Mouse (Mus musculus): ENCODE results near the gene Arid2. TPM values are rescaled to one million over a fixed set of nuclear protein-coding genes. Genes with fewer than 3 reads are reported as not detected.
A peak's percentile ranks its signal among the peaks of the same experiment; 100 is the strongest.

Arid2 gene
- total RNA-seq, 2 experiments from 2014 or later: 35.3 to 36.0 TPM

DNA sequence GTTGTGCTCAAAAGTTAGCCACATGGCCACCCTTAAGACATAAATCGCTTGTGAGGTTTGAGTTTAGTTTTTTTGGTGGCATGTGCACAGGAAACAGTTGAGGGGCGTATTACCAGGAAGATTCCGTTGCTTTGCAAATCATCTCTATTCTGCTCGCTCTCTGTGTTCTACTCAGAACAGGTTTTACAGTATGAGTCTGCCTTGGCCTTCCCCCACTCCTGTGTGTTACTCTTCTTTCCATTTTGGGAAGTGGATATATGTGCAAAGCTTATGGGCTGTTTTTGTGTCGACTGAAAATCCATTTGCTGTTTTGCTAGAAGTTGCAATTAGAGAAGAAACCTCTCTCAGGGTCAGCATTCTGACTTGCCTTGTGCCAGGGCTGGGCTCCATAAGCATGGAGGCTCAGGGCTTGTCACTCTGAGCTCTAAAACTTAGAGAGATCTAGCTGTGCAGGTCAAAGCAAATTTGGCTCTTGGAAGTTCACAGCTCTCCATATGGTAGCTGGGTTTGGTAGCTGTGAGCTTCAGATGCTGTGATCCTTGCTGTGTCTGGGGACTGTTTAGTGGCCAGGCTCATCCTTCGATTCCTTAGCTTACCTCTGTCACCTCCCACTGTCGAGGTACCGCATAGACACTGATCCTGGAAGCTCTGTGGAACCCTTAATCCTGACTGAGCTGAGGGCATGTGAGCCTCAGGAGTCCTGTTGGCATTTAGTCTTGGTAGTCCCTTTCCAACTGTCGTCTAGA lies 45.3 kb downstream of the Arid2 start:
- intact Hi-C loops (cut with DNase I): no loop called here
- DNase-seq (ENCODE audit: low spot score in 2 of 2): peak in 1 of 2 experiments; percentile 57

DNA sequence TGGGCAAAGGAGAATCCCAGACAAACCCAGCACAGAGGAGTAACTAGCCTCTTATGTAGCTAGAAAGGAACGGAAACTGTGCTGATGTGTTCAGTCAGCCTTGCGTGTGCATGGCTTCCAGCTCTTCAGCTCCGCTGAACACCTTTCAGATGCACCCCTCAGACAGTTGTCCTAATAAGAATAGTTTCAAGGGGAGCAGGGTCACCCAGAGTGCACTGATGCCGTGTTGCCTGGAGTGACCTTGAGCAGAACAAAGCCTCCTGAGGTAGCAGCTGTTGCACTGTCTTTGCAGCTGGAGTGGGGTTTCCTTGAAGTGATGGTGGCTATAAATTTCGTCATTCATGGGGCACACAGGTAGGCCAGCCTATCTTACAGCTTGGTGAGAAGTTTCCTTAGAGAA lies 46.0 kb downstream of the Arid2 start:
- intact Hi-C loops (cut with DNase I): no loop called here
- no peak for DNase-seq (ENCODE audit: low spot score in 2 of 2)

GRCm38 (mm10) chr15:96340924-96341323 lies 53.6 kb downstream of the Arid2 start:
- no peak for DNase-seq (ENCODE audit: low spot score in 2 of 2)
- intact Hi-C loops (cut with DNase I): no loop called here

- intact Hi-C loops (cut with DNase I): no loop called here
- DNase-seq (ENCODE audit: low spot score in 2 of 2): no peak
These were observed 54.8 kb downstream of the Arid2 start for GRCm38 (mm10) chr15:96342097-96342496.

GRCm38 (mm10) chr15:96342871-96343270 lies 55.6 kb downstream of the Arid2 start:
- intact Hi-C loops (cut with DNase I): no loop called here
- DNase-seq (ENCODE audit: low spot score in 2 of 2): no peak

DNA sequence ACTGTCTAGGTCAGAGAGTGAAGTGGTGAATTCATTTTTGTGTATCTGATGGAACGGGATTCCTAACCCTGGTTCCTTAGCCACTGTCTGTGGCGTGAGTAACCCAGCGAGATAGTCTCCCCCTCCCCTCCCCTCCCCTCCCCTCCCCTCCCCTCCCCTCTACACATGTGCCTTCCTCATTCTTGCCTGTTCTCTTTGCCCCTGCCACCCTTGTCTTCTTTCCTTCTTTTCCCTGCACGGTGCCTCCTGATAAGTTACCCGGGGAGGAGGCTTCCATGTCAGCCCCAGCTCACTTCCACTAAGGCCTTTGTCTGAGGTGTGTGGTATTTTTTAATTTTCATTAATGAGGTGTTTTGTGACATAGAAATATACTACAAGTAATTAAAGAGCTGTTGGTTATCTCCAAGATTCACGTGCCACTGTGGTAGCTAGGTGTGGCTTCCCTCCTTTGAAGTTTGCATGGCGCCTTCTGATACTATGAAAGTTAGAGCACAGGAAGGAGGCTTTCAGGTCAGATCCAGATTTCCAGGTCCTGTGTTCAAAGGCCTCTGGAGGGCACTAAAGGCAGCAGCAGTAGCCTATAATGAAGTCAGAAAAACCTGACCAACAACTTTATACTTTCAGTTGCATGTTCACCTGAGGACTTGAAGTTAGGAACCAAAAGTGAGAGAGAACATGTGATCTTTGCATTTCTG lies 57.4 kb downstream of the Arid2 start:
- intact Hi-C loops (cut with DNase I): no loop called here

GRCm38 (mm10) chr15:96345312-96345849 lies 58.1 kb downstream of the Arid2 start:
- DNase-seq (ENCODE audit: low spot score in 2 of 2): no peak
- intact Hi-C loops (cut with DNase I): no loop called here

More for the DNA sequence above, 57.4 kb downstream of the Arid2 start:
- DNase-seq (ENCODE audit: low spot score in 2 of 2): no peak

DNA sequence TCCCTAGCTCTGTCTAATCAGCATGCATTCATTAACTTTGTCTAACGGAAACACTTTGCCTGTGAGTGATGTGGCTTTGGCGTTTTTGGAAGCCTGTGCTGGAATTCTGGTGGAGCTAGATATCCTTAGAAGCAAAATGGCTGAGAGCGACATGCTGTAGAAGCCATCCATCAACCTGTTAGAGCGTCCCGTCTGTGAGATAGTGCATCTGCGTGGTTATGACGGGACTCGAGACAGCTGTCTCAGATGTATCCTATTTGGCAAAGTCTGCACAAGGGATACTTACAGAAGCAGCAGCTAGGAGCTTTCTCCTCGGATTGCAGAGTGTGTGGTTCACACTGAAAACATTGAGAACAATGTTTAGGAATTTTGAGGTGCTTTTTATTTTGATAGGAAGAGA lies 64.1 kb downstream of the Arid2 start:
- intact Hi-C loops (cut with DNase I): no loop called here
- DNase-seq (ENCODE audit: low spot score in 2 of 2): no peak

DNA sequence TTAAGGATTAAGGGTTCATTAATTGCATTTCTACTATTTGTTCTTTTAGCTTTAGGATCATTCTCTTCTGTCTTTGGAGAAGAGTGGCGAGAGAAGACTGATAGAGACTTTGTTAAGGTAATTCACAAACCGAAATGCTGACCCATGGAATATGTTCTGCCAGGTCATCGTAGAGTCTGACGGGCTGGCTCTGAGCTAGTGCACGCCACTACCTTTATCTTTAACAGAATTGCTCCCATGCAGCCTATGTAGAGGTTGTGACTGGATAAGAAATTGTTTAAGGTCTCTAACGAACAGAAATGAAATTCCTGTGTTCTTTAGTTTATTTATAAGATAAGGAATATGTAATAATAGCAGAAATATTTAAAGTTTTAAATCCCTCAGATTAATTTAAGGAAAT lies 71.6 kb downstream of the Arid2 start:
- no peak for DNase-seq (ENCODE audit: low spot score in 2 of 2)
- intact Hi-C loops (cut with DNase I): no loop called here

- DNase-seq (ENCODE audit: low spot score in 2 of 2): no peak
- intact Hi-C loops (cut with DNase I): no loop called here
These were observed 73.3 kb downstream of the Arid2 start for GRCm38 (mm10) chr15:96360614-96361013.

DNA sequence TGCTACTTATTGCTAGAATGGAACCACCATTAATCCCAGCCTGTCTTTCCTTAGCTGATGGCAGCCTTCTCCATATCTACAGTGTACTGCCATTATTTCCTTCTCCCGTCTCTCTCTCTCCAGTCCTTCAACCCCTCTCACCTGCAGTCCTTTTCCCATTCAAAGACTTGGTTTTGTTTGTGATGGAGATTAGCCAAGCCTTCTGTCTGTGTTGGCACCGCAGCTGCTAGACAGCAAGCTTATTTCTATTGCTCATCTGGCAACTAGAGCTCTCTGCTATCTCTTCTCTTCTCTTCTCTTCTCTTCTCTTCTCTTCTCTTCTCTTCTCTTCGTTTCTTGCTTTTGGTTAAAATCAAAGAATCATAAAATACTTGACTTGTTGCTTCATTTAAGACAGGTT lies 78.0 kb downstream of the Arid2 start:
- intact Hi-C loops (cut with DNase I): no loop called here
- no peak for DNase-seq (ENCODE audit: low spot score in 2 of 2)

DNA sequence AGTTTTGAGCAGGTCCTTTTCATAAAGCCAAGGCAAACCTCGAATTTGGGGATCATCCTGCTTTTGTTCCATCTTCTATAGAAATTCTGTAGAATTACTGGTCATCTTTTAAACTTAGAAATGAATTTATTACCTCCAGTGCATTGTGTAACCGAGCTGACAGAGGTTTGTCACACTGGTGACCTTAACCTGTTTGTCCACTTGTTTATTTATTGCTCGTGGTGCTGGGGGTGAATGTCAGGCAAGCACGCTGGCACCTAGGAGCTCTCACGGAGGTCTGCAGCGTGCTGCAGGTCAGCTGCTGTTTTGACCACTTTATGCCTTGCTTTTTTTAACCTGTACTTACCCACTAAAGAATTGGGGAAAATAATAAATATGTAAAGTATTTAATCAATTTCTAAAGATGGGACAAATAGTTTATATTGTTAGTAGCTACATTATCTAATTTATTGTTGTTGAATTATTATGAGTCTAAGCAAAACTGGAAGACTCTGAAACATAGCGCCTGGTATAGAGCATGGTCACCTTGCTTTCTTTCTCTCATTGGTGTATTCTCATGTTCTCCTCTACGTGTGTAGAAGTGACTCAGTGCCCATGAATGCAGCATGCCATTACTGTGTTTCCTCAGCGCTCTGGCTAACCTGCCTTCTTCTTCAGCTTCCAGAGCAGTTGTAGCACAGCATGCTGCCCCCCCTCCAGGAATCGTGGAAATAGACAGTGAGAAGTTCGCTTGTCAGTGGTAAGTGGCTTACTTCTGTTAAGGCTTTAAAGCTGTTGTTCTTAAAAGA lies 79.1 kb downstream of the Arid2 start:
- intact Hi-C loops (cut with DNase I): no loop called here
- no peak for DNase-seq (ENCODE audit: low spot score in 2 of 2)

DNA sequence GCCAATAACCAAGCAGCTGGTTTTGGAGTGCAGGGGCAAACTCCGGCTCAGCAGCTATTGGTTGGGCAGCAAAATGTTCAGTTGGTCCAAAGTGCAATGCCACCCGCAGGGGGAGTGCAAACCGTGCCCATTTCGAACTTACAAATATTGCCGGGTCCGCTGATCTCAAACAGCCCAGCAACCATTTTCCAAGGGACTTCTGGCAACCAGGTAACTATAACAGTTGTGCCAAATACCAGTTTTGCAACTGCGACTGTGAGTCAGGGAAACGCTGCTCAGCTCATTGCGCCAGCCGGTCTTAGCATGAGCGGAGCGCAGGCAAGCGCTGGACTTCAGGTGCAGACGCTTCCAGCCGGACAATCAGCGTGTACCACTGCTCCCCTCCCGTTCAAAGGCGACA lies 84.0 kb downstream of the Arid2 start:
- intact Hi-C loops (cut with DNase I): no loop called here
- DNase-seq (ENCODE audit: low spot score in 2 of 2): no peak

- intact Hi-C loops (cut with DNase I): no loop called here
These were observed 85.3 kb downstream of the Arid2 start for GRCm38 (mm10) chr15:96372628-96373027.

DNA sequence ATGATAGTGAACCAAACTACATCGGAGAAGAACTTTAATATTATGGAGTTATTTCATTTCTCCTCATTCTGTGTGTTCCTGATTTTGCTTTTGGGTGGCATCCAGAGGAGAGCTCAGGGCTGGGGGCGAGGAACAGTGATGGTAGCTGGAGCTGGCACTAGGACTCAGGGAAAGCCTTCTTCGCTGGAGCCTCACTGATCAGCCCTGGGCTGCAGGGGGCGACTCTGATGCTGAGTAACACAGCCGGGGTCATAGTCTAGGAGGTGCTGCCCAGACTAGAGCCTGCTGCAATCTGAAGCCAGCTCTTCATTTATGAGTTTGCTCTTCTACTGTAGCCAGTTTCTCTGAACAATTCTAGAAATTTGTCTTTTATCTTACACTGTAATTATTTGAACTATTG lies 85.8 kb downstream of the Arid2 start:
- no peak for DNase-seq (ENCODE audit: low spot score in 2 of 2)
- intact Hi-C loops (cut with DNase I): no loop called here

More at GRCm38 (mm10) chr15:96372628-96373027, 85.3 kb downstream of the Arid2 start:
- DNase-seq (ENCODE audit: low spot score in 2 of 2): no peak

GRCm38 (mm10) chr15:96376214-96376613 lies 88.9 kb downstream of the Arid2 start:
- intact Hi-C loops (cut with DNase I): no loop called here
- DNase-seq (ENCODE audit: low spot score in 2 of 2): no peak

- DNase-seq (ENCODE audit: low spot score in 2 of 2): no peak
- intact Hi-C loops (cut with DNase I): no loop called here
These were observed 89.9 kb downstream of the Arid2 start for GRCm38 (mm10) chr15:96377263-96377662.

DNA sequence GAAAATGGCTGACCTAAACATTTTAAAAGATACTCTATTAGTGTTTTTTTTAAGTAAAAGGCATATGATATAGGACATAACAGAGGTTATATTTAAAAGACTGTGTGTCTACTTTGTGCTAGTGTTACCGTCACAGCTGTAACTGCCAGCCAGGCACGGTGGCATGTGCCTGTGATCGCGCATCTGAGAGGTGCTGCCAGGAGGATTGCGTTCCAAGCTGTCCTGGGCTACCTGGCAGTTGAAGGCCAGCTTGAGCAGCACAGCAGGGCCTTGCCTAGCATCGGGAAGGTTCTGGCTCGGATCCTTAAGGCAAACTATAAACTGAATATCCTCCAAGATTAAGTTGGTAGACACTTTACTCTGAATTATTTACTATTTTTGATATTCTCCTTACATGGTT lies 90.4 kb downstream of the Arid2 start:
- intact Hi-C loops (cut with DNase I): no loop called here

GRCm38 (mm10) chr15:96382223-96382622 lies 94.9 kb downstream of the Arid2 start:
- intact Hi-C loops (cut with DNase I): no loop called here
- DNase-seq (ENCODE audit: low spot score in 2 of 2): no peak

More for the DNA sequence above, 90.4 kb downstream of the Arid2 start:
- no peak for DNase-seq (ENCODE audit: low spot score in 2 of 2)

- peak in 1 of 2 experiments; percentile 64 for DNase-seq (ENCODE audit: low spot score in 2 of 2)
- intact Hi-C loops (cut with DNase I): no loop called here
These were observed 101.2 kb downstream of the Arid2 start for GRCm38 (mm10) chr15:96388565-96388964.

Measured in left cerebral cortex, postnatal 25 days (tissue).